Mouse (Mus musculus) heart, embryonic 11.5 days (tissue): Measurements from ENCODE around the gene Mtcp1. TPM values are rescaled to one million over a fixed set of nuclear protein-coding genes. Genes with fewer than 3 reads are reported as not detected.
A peak's percentile ranks its signal among the peaks of the same experiment; 100 is the strongest.

ENCODE experiments used
- ATAC-seq: fragments of 200-750 bp; cut with Nextera tagmentation; replicated peaks from 2 replicates; pipeline ENCODE4 v1.8.0; 2017; ENCODE audit warnings: moderate library complexity; ENCODE audit not compliant: insufficient number of reproducible peaks, low FRiP score, low TSS enrichment
- H3K27ac ChIP-seq: fragments of 300-500 bp; sonication (generic); 2 replicates; pipeline ENCODE4 v1.5.1; 2014; ENCODE audit warnings: mild to moderate bottlenecking, low read depth, low read length
- H3K27me3 ChIP-seq: fragments of 300-500 bp; sonication (generic); 2 replicates; pipeline ENCODE4 v1.6.1; 2014; ENCODE audit warnings: mild to moderate bottlenecking, low read length, mixed read lengths; ENCODE audit not compliant: control insufficient read depth, insufficient read depth
- H3K36me3 ChIP-seq: fragments of 300-500 bp; sonication (generic); 2 replicates; pipeline ENCODE4 v1.6.1; 2014; ENCODE audit warnings: mild to moderate bottlenecking, low read length, moderate library complexity, mixed read lengths; ENCODE audit not compliant: control insufficient read depth, insufficient read depth
- H3K4me1 ChIP-seq: fragments of 300-500 bp; sonication (generic); 2 replicates; pipeline ENCODE4 v1.6.1; 2014; ENCODE audit warnings: low read length; ENCODE audit not compliant: control insufficient read depth, insufficient read depth
- H3K4me2 ChIP-seq: fragments of 300-500 bp; sonication (generic); 2 replicates; pipeline ENCODE4 v1.6.1; 2014; ENCODE audit warnings: mild to moderate bottlenecking, moderate library complexity
- H3K4me3 ChIP-seq: fragments of 300-500 bp; sonication (generic); 2 replicates; pipeline ENCODE4 v1.5.1; 2014; ENCODE audit warnings: low read depth, low read length
- H3K9ac ChIP-seq: fragments of 300-500 bp; sonication (generic); 2 replicates; pipeline ENCODE4 v1.6.1; 2014; ENCODE audit warnings: mild to moderate bottlenecking, low read depth, low read length, moderate library complexity
- H3K9me3 ChIP-seq: fragments of 300-500 bp; sonication (generic); replicated peaks from 2 replicates; pipeline ENCODE4 v1.6.1; 2016; ENCODE audit warnings: low read length; ENCODE audit not compliant: control insufficient read depth
- WGBS: fragments of 180-500 bp; shearing (Covaris S2); extraction: QIAGEN DNeasy Blood & Tissue Kit; methylation state at CpG from one replicate; pipeline ENCODE4 v1.1.7; 2014; ENCODE audit not compliant: insufficient replicate concordance; 5-methylcytosine and 5-hydroxymethylcytosine counted together
- polyA plus RNA-seq: library from polyadenylated mRNA; unstranded; fragments of >200 nt; fragmentation: Nextera tagmentation; extraction: Ambion mirVana; gene quantifications from 2 replicates; pipeline ENCODE4 v1.2.1, GENCODE M21; 2014

Mtcp1 gene
- 7.0 and 8.3 TPM in 2 replicates for polyA plus RNA-seq

DNA sequence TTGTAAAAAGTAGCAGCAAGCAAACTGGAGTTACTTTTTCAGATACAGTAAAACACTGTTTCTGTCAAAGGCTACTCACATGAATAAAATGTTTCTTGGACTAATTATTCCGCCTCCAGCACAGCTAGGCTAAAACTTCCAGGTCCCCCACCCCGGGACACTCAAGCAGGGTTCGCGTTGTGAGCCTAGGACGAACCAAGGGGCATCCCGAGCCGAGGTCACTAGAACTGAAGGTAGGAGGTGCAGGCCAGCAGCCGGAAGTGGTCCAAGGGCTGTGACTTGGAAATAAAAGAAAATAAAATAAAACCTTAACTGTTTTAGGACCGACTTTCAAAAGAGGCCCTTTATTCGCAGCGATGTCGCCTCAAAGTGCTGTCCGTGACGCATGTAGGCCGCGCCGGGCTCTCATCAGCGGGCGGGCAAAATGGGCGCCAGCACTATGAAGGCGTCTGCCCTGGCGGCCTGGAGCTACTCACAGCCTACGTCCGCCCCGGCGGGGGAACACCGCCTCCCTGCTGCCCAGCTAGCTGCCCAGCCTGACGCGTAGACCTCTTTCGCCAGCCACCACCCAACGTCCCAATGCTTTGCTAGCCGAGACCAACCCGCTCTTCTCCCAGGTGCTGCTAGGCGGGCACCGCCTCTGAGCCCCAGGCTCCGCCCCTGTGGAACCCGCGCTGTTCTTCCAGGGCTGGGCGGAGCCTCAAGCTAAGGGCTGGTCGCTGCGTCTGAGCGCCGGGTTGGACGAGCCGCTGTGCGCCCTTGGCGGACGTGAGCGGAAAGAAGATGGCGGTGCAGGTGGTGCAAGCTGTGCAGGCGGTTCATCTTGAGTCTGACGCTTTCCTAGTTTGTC lies at the start of gene Mtcp1, which contains the start of the genes Cmc4 and Brcc3:
Gene Mtcp1, minus strand, starts transcription at position 653 of the 850 bp plus-strand sequence.
Gene Cmc4, minus strand, starts transcription at position 649 of the 850 bp plus-strand sequence.
Gene Brcc3, plus strand, starts transcription at position 693 of the 850 bp plus-strand sequence.
- 17% methylated on average over 51 of the region's 52 CpGs for WGBS

DNA sequence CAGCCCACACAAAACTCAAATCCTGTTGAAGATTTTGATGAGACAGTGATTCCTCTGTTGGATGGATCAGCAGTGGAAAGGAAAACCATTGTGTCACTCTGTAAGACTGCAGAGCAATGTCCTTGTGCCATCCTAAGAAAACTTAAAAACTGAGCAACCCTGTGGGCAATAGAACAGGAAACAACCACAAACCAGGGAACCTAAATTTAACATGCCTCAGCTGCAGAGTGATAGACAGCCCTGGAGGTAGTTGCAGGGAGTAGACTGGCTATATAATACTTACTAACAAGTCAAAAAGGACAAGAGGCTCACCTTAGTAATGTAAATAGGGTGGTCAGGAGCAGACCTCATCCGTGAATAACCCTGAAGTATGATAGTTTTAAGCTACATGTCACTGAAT lies 38.2 kb upstream of the Mtcp1 start:
- no peak overlapping the region for H3K4me2 ChIP-seq
- H3K9me3 ChIP-seq = no peaks in the 10 kb centered on the region
- H3K36me3 ChIP-seq = peaks cover 4% of the 10 kb centered on the region; the same call in 1 of the 2 replicates
- no peak overlapping the region for H3K9ac ChIP-seq
- H3K4me1 ChIP-seq = no peaks in the 10 kb centered on the region
- H3K4me3 ChIP-seq = no peak overlapping the region
- no peak overlapping the region for H3K27ac ChIP-seq
- WGBS = 87% methylated on average over 1 of the region's 1 CpGs
- ATAC-seq = no peak
- H3K27me3 ChIP-seq = no peaks in the 10 kb centered on the region

More for the DNA sequence above, at the start of gene Mtcp1, which contains the start of the genes Cmc4 and Brcc3:
- Histone ChIP-seq H3K27me3 (no peaks in the 10 kb centered on the region), H3K4me3 (peak within 1 kb of the TSS; percentile 55), H3K27ac (peak within 1 kb of the TSS; percentile 91), H3K4me1 (no peaks in the 10 kb centered on the region), H3K9me3 (no peaks in the 10 kb centered on the region), H3K4me2 (peak within 1 kb of the TSS; percentile 63), H3K9ac (peak within 1 kb of the TSS; percentile 77), H3K36me3 (no peaks in the 10 kb centered on the region)
- ATAC-seq = peak; percentile 100

DNA sequence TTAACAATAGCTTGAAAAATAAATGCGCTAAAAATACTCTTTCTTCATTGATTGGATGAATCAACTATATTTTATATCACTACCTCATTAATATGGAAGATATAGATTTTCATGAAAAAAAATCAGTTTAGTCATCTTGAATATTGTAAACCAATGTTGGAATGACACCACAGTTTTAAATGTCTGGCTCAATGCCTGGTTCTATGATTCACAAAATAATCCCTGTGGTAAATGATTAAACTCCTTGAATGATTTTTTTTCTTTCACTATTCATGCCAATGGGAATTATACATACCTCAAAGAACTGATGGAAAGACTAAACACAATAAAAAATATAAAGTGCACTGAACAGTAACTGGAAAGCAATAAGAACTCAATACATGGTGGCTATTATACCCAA lies 6.7 kb downstream of the Mtcp1 start:
- Histone ChIP-seq H3K27ac (no peak overlapping the region), H3K36me3 (no peaks in the 10 kb centered on the region), H3K9me3 (no peaks in the 10 kb centered on the region), H3K4me2 (no peak overlapping the region), H3K9ac (no peak overlapping the region), H3K27me3 (no peaks in the 10 kb centered on the region), H3K4me3 (no peak overlapping the region), H3K4me1 (no peaks in the 10 kb centered on the region)
- ATAC-seq = no peak
- WGBS = 91% methylated on average over 1 of the region's 1 CpGs

DNA sequence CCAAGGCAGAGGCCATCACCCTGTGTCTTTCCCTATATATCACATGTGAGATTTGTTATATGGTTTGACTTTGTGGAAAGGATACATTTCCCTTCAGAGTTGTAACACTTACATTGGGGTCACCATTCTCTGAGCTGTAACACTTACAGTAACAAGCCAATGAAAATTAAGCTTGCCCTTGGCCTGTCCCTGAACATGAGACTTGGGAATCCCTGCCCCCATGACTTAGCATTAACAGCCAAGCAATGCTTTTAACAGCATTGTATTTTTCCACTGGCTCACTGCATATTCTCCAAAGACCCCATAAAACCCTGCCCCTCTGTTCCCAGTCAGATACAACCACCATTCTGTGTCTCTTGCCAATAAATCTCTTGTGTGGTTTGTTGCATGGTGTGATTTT lies 13.0 kb downstream of the Mtcp1 start:
- no peaks in the 10 kb centered on the region for H3K9me3 ChIP-seq
- no peak overlapping the region for H3K4me3 ChIP-seq
- H3K4me1 ChIP-seq = no peaks in the 10 kb centered on the region
- no peak for ATAC-seq
- no peak overlapping the region for H3K27ac ChIP-seq
- no peaks in the 10 kb centered on the region for H3K27me3 ChIP-seq
- H3K9ac ChIP-seq = no peak overlapping the region
- H3K4me2 ChIP-seq = no peak overlapping the region
- no peaks in the 10 kb centered on the region for H3K36me3 ChIP-seq

DNA sequence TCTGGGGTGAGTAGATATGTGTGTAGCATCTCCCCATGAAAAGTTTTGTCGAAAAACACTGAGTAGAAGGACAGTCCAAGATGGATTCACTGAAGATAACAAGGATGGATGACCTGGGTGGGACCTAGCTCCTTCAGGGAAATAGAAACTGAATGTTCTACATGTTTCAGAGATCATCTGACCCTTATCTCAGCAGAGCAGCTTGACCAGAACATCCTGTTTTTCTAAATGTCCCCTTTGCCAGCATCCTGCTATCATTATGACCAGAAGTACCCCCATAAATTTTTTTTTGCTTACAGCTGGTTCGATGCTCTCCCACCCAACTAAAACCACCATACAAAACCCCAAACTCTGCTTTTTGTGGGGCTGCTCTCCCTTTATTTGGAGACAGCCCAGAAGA lies 13.7 kb downstream of the Mtcp1 start:
- Histone ChIP-seq H3K4me3 (no peak overlapping the region), H3K27me3 (no peaks in the 10 kb centered on the region), H3K9me3 (no peaks in the 10 kb centered on the region), H3K27ac (no peak overlapping the region), H3K36me3 (no peaks in the 10 kb centered on the region), H3K4me2 (no peak overlapping the region), H3K9ac (no peak overlapping the region), H3K4me1 (no peaks in the 10 kb centered on the region)
- WGBS = 52% methylated on average over 2 of the region's 2 CpGs
- peak; percentile 57; the same call in 1 of the 2 replicates for ATAC-seq

DNA sequence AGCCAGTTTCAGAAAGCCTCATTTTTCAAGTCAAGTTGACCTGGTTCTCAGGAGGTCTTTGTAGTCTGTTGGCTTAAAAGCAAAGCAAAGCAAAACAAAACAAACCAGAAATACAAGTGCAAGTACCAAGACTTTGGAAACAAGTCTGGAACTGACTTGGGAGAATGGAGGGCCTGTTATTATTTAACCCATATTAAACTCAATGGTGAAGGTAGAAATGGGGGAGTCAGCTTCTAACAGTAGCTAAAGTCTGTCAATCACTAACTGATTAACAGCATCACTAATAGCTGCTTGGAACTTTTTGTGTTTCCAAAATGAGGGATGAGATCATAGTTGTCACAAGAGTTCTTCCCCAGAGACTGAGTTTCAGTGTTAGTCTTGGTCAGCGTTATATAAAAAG lies 16.9 kb downstream of the Mtcp1 start:
- no peak overlapping the region for H3K4me2 ChIP-seq
- 0 out of 2 replicates have a peak, but pooled peaks cover 2% of the 10 kb centered on the region for H3K36me3 ChIP-seq
- WGBS = 88% methylated on average over 1 of the region's 1 CpGs
- no peak overlapping the region for H3K4me3 ChIP-seq
- H3K9me3 ChIP-seq = no peaks in the 10 kb centered on the region
- ATAC-seq = no peak
- H3K9ac ChIP-seq = no peak overlapping the region
- no peaks in the 10 kb centered on the region for H3K4me1 ChIP-seq
- H3K27ac ChIP-seq = no peak overlapping the region
- H3K27me3 ChIP-seq = no peaks in the 10 kb centered on the region

DNA sequence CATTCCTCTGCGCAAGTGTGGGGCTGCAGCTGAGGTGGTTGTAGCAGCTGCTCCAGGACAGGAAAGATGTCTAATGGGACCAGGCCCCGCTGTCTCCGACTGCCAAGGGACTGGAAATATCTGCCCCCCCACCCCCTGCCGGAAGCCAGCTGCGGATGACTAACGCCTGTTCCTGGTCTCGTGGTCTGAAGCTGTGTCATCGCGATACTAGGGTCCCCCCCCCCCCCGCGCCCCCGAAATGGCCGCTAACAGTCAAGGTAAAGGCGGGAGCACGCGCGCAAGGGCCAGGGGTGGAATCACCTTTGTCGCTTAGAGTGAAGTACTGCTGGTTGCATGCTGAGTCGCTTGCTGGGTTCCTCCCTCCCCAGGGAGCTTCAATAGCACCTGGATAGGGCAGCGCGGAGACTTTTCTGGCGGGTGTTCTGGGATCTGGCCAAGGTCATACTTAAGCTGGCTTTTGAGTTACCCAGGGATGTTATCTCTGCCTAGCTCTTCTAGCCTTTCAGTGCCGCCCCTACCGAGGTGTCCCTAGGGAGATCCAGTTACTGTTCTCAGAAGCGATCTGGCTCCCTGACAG lies 34.1 kb downstream of the Mtcp1 start, which contains the start of the genes Fundc2 and F8:
Gene Fundc2, plus strand, starts transcription at position 205 of the 577 bp plus-strand sequence.
Gene F8, minus strand, starts transcription at position 421 of the 577 bp plus-strand sequence.
- H3K4me1 ChIP-seq = no peaks in the 10 kb centered on the region
- ATAC-seq = peak; percentile 89
- no peaks in the 10 kb centered on the region for H3K27me3 ChIP-seq
- H3K4me2 ChIP-seq = peak within 1 kb of the TSS; percentile 57
- no peaks in the 10 kb centered on the region for H3K36me3 ChIP-seq
- no peaks in the 10 kb centered on the region for H3K9me3 ChIP-seq
- peak within 1 kb of the TSS; percentile 93 for H3K27ac ChIP-seq
- peak within 1 kb of the TSS; percentile 77 for H3K9ac ChIP-seq
- H3K4me3 ChIP-seq = peak within 1 kb of the TSS; percentile 51
- WGBS = 15% methylated on average over 18 of the region's 25 CpGs

DNA sequence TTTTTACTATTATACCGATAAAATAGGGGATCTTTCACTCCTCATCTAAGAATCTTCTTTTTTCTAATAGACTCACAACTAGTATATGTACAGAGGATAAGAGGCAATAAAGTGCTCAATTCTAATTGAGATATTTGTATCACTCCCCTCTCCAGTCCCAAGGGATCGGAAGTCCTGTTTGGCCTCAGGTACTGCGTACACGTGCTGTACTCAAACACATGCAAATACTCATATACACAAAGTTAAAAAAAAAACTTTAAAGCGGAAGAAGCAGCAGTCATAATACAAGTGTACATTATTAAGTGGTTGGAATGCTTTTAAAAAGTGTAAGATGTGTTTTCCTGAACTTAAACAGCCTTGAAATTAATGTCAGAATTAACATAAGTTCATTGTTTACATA lies 34.7 kb downstream of the Mtcp1 start:
- peak overlapping the region; percentile 57 for H3K4me2 ChIP-seq
- H3K9me3 ChIP-seq = no peaks in the 10 kb centered on the region
- H3K27ac ChIP-seq = peak overlapping the region; percentile 93; the same call in 1 of the 2 replicates
- ATAC-seq = no peak
- no peaks in the 10 kb centered on the region for H3K36me3 ChIP-seq
- peak overlapping the region; percentile 51; the same call in 1 of the 2 replicates for H3K4me3 ChIP-seq
- no peaks in the 10 kb centered on the region for H3K27me3 ChIP-seq
- no peak overlapping the region for H3K9ac ChIP-seq
- no peaks in the 10 kb centered on the region for H3K4me1 ChIP-seq
- 72% methylated on average over 5 of the region's 5 CpGs for WGBS
